Mouse (Mus musculus) hindbrain, embryonic 12.5 days (tissue): Measurements from ENCODE around the gene Akap10. TPM values are rescaled to one million over a fixed set of nuclear protein-coding genes. Genes with fewer than 3 reads are reported as not detected.

Experiments
- ATAC-seq: fragments of 200-750 bp; cut with Nextera tagmentation; 2 replicates; pipeline ENCODE4 v1.8.0; 2017; ENCODE audit warnings: moderate TSS enrichment; ENCODE audit not compliant: low FRiP score
- H3K27ac ChIP-seq: fragments of 300-500 bp; sonication (generic); 2 replicates; pipeline ENCODE4 v1.5.1; 2016; ENCODE audit warnings: mild to moderate bottlenecking
- H3K27me3 ChIP-seq: fragments of 300-500 bp; sonication (generic); 2 replicates; pipeline ENCODE4 v1.6.1; 2016; ENCODE audit warnings: mild to moderate bottlenecking
- H3K36me3 ChIP-seq: fragments of 300-500 bp; sonication (generic); 2 replicates; pipeline ENCODE4 v1.6.1; 2016; ENCODE audit warnings: mild to moderate bottlenecking
- H3K4me1 ChIP-seq: fragments of 300-500 bp; sonication (generic); 2 replicates; pipeline ENCODE4 v1.6.1; 2016
- H3K4me2 ChIP-seq: fragments of 300-500 bp; sonication (generic); replicated peaks from 2 replicates; pipeline ENCODE4 v1.6.1; 2016; ENCODE audit warnings: mild to moderate bottlenecking
- H3K4me3 ChIP-seq: fragments of 300-500 bp; sonication (generic); 2 replicates; pipeline ENCODE4 v1.5.1; 2016; ENCODE audit warnings: mild to moderate bottlenecking
- H3K9ac ChIP-seq: fragments of 300-500 bp; sonication (generic); 2 replicates; pipeline ENCODE4 v1.6.1; 2016; ENCODE audit warnings: mild to moderate bottlenecking, moderate library complexity
- H3K9me3 ChIP-seq: fragments of 300-500 bp; sonication (generic); replicated peaks from 2 replicates; pipeline ENCODE4 v1.6.1; 2016; ENCODE audit warnings: mild to moderate bottlenecking
- WGBS: fragments of 180-500 bp; shearing (Covaris S2); methylation state at CpG from one replicate; pipeline ENCODE4 v1.1.7; 2016; 5-methylcytosine and 5-hydroxymethylcytosine counted together
- polyA plus RNA-seq: library from polyadenylated mRNA; unstranded; fragments of >200 nt; fragmentation: Nextera tagmentation; extraction: Ambion mirVana; gene quantifications from 2 replicates; pipeline ENCODE4 v1.2.1, GENCODE M21; 2016

Gene Akap10
- polyA plus RNA-seq, 1 experiment from 2014 or later = 18.9 TPM

GRCm38 (mm10) chr11:61929323-61930097 is 542 bp downstream of the Akap10 start:
- peak overlapping the region; percentile 70 for H3K4me2 ChIP-seq
- no peaks in the 10 kb centered on the region for H3K27me3 ChIP-seq
- ATAC-seq = peak; percentile 82
- peak overlapping the region; percentile 97 for H3K27ac ChIP-seq
- WGBS = 3% methylated on average over 47 of the region's 47 CpGs
- H3K9me3 ChIP-seq = no peaks in the 10 kb centered on the region
- H3K4me3 ChIP-seq = peak overlapping the region; percentile 91
- H3K4me1 ChIP-seq = peaks cover 19% of the 10 kb centered on the region
- H3K36me3 ChIP-seq = no peaks in the 10 kb centered on the region
- peak overlapping the region; percentile 93 for H3K9ac ChIP-seq

DNA sequence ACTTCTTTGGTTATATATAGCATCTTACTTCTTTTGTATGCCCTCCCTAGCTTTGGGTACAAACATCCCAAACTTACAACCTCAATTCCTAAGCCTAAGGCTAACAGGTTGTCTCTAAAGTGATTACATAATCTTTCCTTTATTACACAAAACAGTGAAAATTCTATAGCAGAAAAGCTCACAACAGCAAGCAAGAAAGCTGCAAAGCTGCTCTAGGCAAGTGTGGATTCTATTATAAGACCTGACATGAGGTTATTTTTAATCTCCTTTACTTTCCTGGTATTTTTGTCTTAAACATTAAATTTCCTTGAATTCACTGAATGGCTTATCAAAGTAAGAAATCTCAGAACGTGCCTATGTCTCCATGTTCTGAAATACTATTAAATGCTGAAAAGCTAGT is 6.7 kb downstream of the Akap10 start:
- no peaks in the 10 kb centered on the region for H3K27me3 ChIP-seq
- H3K36me3 ChIP-seq = 0 out of 2 replicates have a peak, but pooled peaks cover 3% of the 10 kb centered on the region
- H3K27ac ChIP-seq = no peak overlapping the region
- ATAC-seq = no peak
- H3K9ac ChIP-seq = no peak overlapping the region
- H3K4me2 ChIP-seq = no peak overlapping the region
- no peaks in the 10 kb centered on the region for H3K9me3 ChIP-seq
- H3K4me1 ChIP-seq = 0 out of 2 replicates have a peak, but pooled peaks cover 4% of the 10 kb centered on the region
- WGBS = 93% methylated on average over 1 of the region's 1 CpGs
- H3K4me3 ChIP-seq = no peak overlapping the region

DNA sequence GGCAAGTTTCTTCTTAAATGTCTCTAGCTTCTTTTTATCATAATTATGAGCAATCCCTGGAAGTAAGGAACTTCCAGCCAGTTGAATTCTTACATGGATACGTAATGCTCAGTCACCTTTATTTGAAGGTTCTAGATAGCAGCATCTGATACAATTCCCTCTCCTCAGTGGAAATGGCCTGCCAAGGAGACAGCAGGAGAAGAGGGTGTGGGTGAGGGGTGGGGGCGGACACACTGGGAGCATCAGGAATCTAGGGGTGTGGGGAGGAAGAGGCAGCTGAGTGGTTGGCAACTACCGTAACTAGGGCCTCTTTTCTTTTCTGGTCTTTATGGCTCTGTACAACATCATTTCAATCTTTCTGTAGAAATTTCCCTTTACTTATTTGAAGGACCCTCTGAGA is 10.3 kb downstream of the Akap10 start:
- Histone ChIP-seq H3K4me3 (no peak overlapping the region), H3K9ac (no peak overlapping the region), H3K4me2 (no peak overlapping the region), H3K9me3 (no peaks in the 10 kb centered on the region), H3K27me3 (no peaks in the 10 kb centered on the region), H3K4me1 (no peaks in the 10 kb centered on the region), H3K27ac (no peak overlapping the region), H3K36me3 (peaks cover 17% of the 10 kb centered on the region)
- ATAC-seq = no peak
- WGBS = 95% methylated on average over 3 of the region's 3 CpGs

- peaks cover 47% of the 10 kb centered on the region for H3K36me3 ChIP-seq
- no peaks in the 10 kb centered on the region for H3K9me3 ChIP-seq
- H3K27ac ChIP-seq = no peak overlapping the region
- no peak for ATAC-seq
- H3K4me1 ChIP-seq = no peaks in the 10 kb centered on the region
- H3K4me2 ChIP-seq = no peak overlapping the region
- no peaks in the 10 kb centered on the region for H3K27me3 ChIP-seq
- no peak overlapping the region for H3K9ac ChIP-seq
- H3K4me3 ChIP-seq = no peak overlapping the region
Observed at GRCm38 (mm10) chr11:61908315-61908714, 21.7 kb downstream of the Akap10 start.

- no peak overlapping the region for H3K27ac ChIP-seq
- H3K4me1 ChIP-seq = no peaks in the 10 kb centered on the region
- no peaks in the 10 kb centered on the region for H3K27me3 ChIP-seq
- peaks cover 32% of the 10 kb centered on the region for H3K36me3 ChIP-seq
- H3K4me3 ChIP-seq = no peak overlapping the region
- no peaks in the 10 kb centered on the region for H3K9me3 ChIP-seq
- no peak overlapping the region for H3K9ac ChIP-seq
- H3K4me2 ChIP-seq = no peak overlapping the region
- ATAC-seq = no peak
- 80% methylated on average over 5 of the region's 5 CpGs for WGBS
Observed at GRCm38 (mm10) chr11:61882183-61882582, 47.9 kb downstream of the Akap10 start.

GRCm38 (mm10) chr11:61879921-61880320 is 50.1 kb downstream of the Akap10 start:
- Histone ChIP-seq H3K9me3 (no peaks in the 10 kb centered on the region), H3K4me1 (no peaks in the 10 kb centered on the region), H3K36me3 (peaks cover 39% of the 10 kb centered on the region), H3K27me3 (no peaks in the 10 kb centered on the region), H3K4me2 (no peak overlapping the region), H3K27ac (no peak overlapping the region), H3K4me3 (no peak overlapping the region), H3K9ac (no peak overlapping the region)
- no peak for ATAC-seq

DNA sequence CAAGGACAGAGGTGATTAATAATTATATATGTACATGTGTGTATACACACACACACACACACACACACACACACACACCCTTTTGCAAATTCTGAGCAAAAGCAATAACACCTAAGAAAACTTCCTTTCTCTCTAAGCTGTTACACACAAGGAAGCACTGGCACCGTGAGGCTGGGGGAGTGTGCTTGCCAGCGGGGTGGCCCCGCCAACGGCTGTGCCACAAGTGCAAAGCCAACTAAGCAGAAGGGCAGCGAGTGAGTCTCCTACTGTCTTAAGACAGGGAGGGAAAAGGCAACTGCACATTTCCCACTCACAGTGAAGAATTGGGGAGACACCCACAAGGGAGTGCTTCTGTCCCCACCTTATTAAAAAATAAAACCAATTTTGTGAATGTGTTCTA is 58.2 kb downstream of the Akap10 start:
- WGBS = 89% methylated on average over 5 of the region's 5 CpGs
- Histone ChIP-seq H3K4me2 (no peak overlapping the region), H3K27ac (no peak overlapping the region), H3K4me3 (no peak overlapping the region), H3K27me3 (no peaks in the 10 kb centered on the region), H3K9me3 (no peaks in the 10 kb centered on the region), H3K36me3 (peaks cover 62% of the 10 kb centered on the region), H3K9ac (no peak overlapping the region), H3K4me1 (no peaks in the 10 kb centered on the region)
- no peak for ATAC-seq

GRCm38 (mm10) chr11:61866856-61867255 is 63.2 kb downstream of the Akap10 start:
- Histone ChIP-seq H3K4me2 (no peak overlapping the region), H3K27ac (no peak overlapping the region), H3K9me3 (no peaks in the 10 kb centered on the region), H3K4me1 (no peaks in the 10 kb centered on the region), H3K36me3 (peaks cover 23% of the 10 kb centered on the region), H3K27me3 (no peaks in the 10 kb centered on the region), H3K9ac (no peak overlapping the region), H3K4me3 (no peak overlapping the region)
- ATAC-seq = no peak

DNA sequence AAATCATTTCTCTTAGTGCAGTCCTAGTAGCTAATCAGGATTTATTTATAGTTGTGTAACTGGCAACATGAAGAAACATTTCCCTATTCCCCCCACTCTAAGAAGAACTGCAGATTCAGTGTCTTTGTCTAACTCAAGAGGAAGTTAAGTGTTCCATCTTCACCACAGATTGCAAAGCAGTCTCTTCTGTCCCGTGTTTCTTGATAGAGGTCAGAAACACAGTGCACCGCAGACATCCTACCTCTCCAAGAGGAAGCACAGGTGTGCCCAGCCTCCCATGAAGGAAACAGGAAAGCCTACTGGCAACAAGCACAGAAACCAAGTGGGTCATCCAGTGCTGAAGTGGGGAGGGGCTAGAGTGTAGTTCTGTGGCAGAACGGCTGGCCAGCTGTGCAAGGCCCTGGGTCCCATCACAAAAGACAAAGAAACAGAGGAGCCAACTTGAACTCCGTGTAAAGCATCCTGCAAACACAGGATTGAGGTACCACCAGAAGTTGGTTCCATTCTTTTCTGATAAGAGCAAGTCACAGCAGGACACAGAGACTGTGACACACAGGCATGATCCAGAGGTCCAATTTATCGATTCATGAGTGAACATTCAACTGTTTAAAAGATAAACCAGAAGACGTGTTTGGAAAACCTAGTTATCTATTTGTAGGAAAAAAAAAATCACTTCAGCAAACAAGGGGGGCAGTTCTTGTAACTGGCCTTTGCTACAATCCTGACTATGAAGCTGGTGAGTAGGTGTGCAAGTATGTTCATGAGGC is 68.1 kb downstream of the Akap10 start:
- 84% methylated on average over 6 of the region's 6 CpGs for WGBS
- Histone ChIP-seq H3K9me3 (no peaks in the 10 kb centered on the region), H3K9ac (no peak overlapping the region), H3K4me1 (no peaks in the 10 kb centered on the region), H3K4me3 (no peak overlapping the region), H3K27ac (no peak overlapping the region), H3K36me3 (no peaks in the 10 kb centered on the region), H3K4me2 (no peak overlapping the region), H3K27me3 (no peaks in the 10 kb centered on the region)
- no peak for ATAC-seq

GRCm38 (mm10) chr11:61859316-61859715 is 70.7 kb downstream of the Akap10 start:
- H3K27me3 ChIP-seq = no peaks in the 10 kb centered on the region
- H3K27ac ChIP-seq = no peak overlapping the region
- no peaks in the 10 kb centered on the region for H3K4me1 ChIP-seq
- no peaks in the 10 kb centered on the region for H3K36me3 ChIP-seq
- no peak overlapping the region for H3K4me3 ChIP-seq
- 73% methylated on average over 1 of the region's 1 CpGs for WGBS
- H3K9ac ChIP-seq = no peak overlapping the region
- no peaks in the 10 kb centered on the region for H3K9me3 ChIP-seq
- no peak for ATAC-seq
- H3K4me2 ChIP-seq = no peak overlapping the region

DNA sequence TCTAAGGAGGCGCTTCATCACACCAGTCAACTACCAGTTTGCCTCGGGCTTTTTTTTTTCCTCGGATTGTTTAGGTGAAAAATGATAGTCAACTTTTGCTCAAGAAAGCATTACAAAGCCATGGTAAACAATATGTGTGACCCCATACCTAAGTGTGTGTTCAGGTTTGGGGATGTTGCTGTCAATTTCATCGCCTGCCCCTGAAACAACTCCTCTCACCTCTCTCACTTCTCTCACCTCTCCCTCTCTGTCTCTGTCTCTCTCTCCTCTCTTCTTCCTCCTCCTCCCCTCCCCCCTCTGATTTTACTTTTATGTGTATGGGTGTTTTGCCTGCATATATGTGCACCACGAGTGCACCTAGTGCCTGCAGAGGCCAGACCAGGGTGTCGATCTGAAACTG is 74.5 kb downstream of the Akap10 start:
- Histone ChIP-seq H3K9ac (peak overlapping the region; percentile 99), H3K27me3 (no peaks in the 10 kb centered on the region), H3K36me3 (peaks cover 2% of the 10 kb centered on the region; the same call in 1 of the 2 replicates), H3K4me3 (peak overlapping the region; percentile 98), H3K4me2 (peak overlapping the region; percentile 72), H3K4me1 (peaks cover 6% of the 10 kb centered on the region; the same call in 1 of the 2 replicates), H3K9me3 (no peaks in the 10 kb centered on the region), H3K27ac (peak overlapping the region; percentile 98; the same call in 1 of the 2 replicates)
- WGBS = 50% methylated on average over 6 of the region's 6 CpGs
- no peak for ATAC-seq

DNA sequence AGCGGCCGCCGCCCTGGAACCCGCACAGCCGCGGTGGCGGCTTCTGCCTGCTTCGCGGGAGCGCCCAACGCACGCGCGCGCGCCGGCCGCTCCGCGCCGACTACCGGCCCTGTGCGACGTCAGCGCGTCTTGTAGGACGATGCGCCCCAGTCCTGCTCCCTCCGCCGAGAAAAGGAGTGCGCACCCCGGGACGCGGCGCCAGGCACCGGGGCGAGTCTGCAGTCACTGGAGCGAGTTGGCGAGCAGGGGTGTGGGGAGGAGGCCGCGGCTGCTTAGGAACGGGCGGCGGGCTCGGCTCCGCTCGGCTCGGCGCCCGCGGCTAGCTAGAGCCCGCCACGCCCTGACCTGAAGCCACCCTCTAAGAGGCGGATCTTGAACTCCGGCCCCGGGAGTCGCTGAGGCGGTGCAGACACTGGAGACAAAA is 75.1 kb downstream of the Akap10 start, which contains the start of gene Ulk2:
Ulk2 (minus strand) TSS at position 86 of the 424 bp plus-strand sequence.
- WGBS = under 1% methylated on average over 45 of the region's 58 CpGs
- Histone ChIP-seq H3K9ac (peak within 1 kb of the TSS; percentile 99), H3K9me3 (no peaks in the 10 kb centered on the region)

More for the DNA sequence above, 75.1 kb downstream of the Akap10 start, which contains the start of gene Ulk2:
- Histone ChIP-seq H3K4me1 (peaks cover 6% of the 10 kb centered on the region; the same call in 1 of the 2 replicates), H3K27ac (peak within 1 kb of the TSS; percentile 98), H3K4me3 (peak within 1 kb of the TSS; percentile 98), H3K27me3 (no peaks in the 10 kb centered on the region), H3K36me3 (peaks cover 5% of the 10 kb centered on the region; the same call in 1 of the 2 replicates), H3K4me2 (peak within 1 kb of the TSS; percentile 72)
- peak; percentile 91 for ATAC-seq
